Mouse (Mus musculus): ENCODE results near the gene Rcan2. TPM values are rescaled to one million over a fixed set of nuclear protein-coding genes. Genes with fewer than 3 reads are reported as not detected.
A peak's percentile ranks its signal among the peaks of the same experiment; 100 is the strongest.

Gene Rcan2
- polyA plus RNA-seq, 1 experiment = 0.67 TPM

GRCm38 (mm10) chr17:43791751-43792150 lies 9.4 kb upstream of the Rcan2 start:
- WGBS = 92% methylated on average over 3 of the region's 3 CpGs
- H3K27me3 ChIP-seq (ENCODE audit: control insufficient read depth, insufficient read depth, low read length) = no peaks in the 10 kb centered on the region
- TF ChIP-seq CTCF (IDR thresholded peaks at IDR 0.05; ENCODE audit: extremely low read depth, insufficient read length, insufficient replicate concordance, low read depth, low read length) = no peak
- no peak for TF ChIP-seq POLR2A (IDR thresholded peaks at IDR 0.05; ENCODE audit: low read depth, low read length)

GRCm38 (mm10) chr17:43794731-43795280 lies 6.3 kb upstream of the Rcan2 start:
- no peak overlapping the region for H3K4me3 ChIP-seq (ENCODE audit: low read depth, low read length)
- no peaks in the 10 kb centered on the region for H3K4me1 ChIP-seq (ENCODE audit: control insufficient read depth, insufficient read depth, insufficient read length, low read length)
- H3K27me3 ChIP-seq (ENCODE audit: control insufficient read depth, insufficient read depth, low read length) = no peaks in the 10 kb centered on the region
- no peak overlapping the region for H3K27ac ChIP-seq (ENCODE audit: insufficient read depth, low read depth, low read length)
- WGBS = 70% methylated on average over 1 of the region's 1 CpGs
- no peak for TF ChIP-seq CTCF (IDR thresholded peaks at IDR 0.05; ENCODE audit: extremely low read depth, insufficient read length, insufficient replicate concordance, low read depth, low read length)
- TF ChIP-seq POLR2A (IDR thresholded peaks at IDR 0.05; ENCODE audit: low read depth, low read length) = no peak
- no peaks in the 10 kb centered on the region for H3K36me3 ChIP-seq (ENCODE audit: control insufficient read depth, insufficient read depth, low read length)

More at GRCm38 (mm10) chr17:43791751-43792150, 9.4 kb upstream of the Rcan2 start:
- Histone ChIP-seq H3K36me3 (ENCODE audit: control insufficient read depth, insufficient read depth, low read length) (no peaks in the 10 kb centered on the region), H3K27ac (ENCODE audit: insufficient read depth, low read depth, low read length) (no peak overlapping the region), H3K4me1 (ENCODE audit: control insufficient read depth, insufficient read depth, insufficient read length, low read length) (no peaks in the 10 kb centered on the region), H3K4me3 (ENCODE audit: low read depth, low read length) (no peak overlapping the region)

GRCm38 (mm10) chr17:43801595-43802373 lies 633 bp downstream of the Rcan2 start:
- peaks cover 18% of the 10 kb centered on the region for H3K27me3 ChIP-seq (ENCODE audit: control insufficient read depth, insufficient read depth, low read length)
- no peak overlapping the region for H3K27ac ChIP-seq (ENCODE audit: insufficient read depth, low read depth, low read length)
- WGBS = 1% methylated on average over 55 of the region's 55 CpGs
- H3K4me1 ChIP-seq (ENCODE audit: control insufficient read depth, insufficient read depth, insufficient read length, low read length) = peaks cover 9% of the 10 kb centered on the region; the same call in 1 of the 2 replicates
- H3K4me3 ChIP-seq (ENCODE audit: low read depth, low read length) = peak overlapping the region; percentile 51
- TF ChIP-seq CTCF (IDR thresholded peaks at IDR 0.05; ENCODE audit: extremely low read depth, insufficient read length, insufficient replicate concordance, low read depth, low read length) (peak; percentile 7; the same call in 1 of the 2 replicates), POLR2A (IDR thresholded peaks at IDR 0.05; ENCODE audit: low read depth, low read length) (no peak)
- H3K36me3 ChIP-seq (ENCODE audit: control insufficient read depth, insufficient read depth, low read length) = no peaks in the 10 kb centered on the region

- H3K27ac ChIP-seq (ENCODE audit: insufficient read depth, low read depth, low read length) = no peak overlapping the region
- no peaks in the 10 kb centered on the region for H3K36me3 ChIP-seq (ENCODE audit: control insufficient read depth, insufficient read depth, low read length)
- TF ChIP-seq CTCF (IDR thresholded peaks at IDR 0.05; ENCODE audit: extremely low read depth, insufficient read length, insufficient replicate concordance, low read depth, low read length) (no peak), POLR2A (IDR thresholded peaks at IDR 0.05; ENCODE audit: low read depth, low read length) (no peak)
- WGBS = 28% methylated on average over 11 of the region's 11 CpGs
- H3K4me1 ChIP-seq (ENCODE audit: control insufficient read depth, insufficient read depth, insufficient read length, low read length) = peaks cover 9% of the 10 kb centered on the region; the same call in 1 of the 2 replicates
- H3K27me3 ChIP-seq (ENCODE audit: control insufficient read depth, insufficient read depth, low read length) = peaks cover 18% of the 10 kb centered on the region
- H3K4me3 ChIP-seq (ENCODE audit: low read depth, low read length) = peak overlapping the region; percentile 51; the same call in 1 of the 2 replicates
These were observed 1.3 kb downstream of the Rcan2 start for GRCm38 (mm10) chr17:43802414-43802813.

- TF ChIP-seq POLR2A (IDR thresholded peaks at IDR 0.05; ENCODE audit: low read depth, low read length) (no peak), CTCF (IDR thresholded peaks at IDR 0.05; ENCODE audit: extremely low read depth, insufficient read length, insufficient replicate concordance, low read depth, low read length) (no peak)
- Histone ChIP-seq H3K36me3 (ENCODE audit: control insufficient read depth, insufficient read depth, low read length) (no peaks in the 10 kb centered on the region), H3K27ac (ENCODE audit: insufficient read depth, low read depth, low read length) (no peak overlapping the region), H3K4me1 (ENCODE audit: control insufficient read depth, insufficient read depth, insufficient read length, low read length) (peaks cover 9% of the 10 kb centered on the region; the same call in 1 of the 2 replicates), H3K27me3 (ENCODE audit: control insufficient read depth, insufficient read depth, low read length) (peaks cover 18% of the 10 kb centered on the region), H3K4me3 (ENCODE audit: low read depth, low read length) (no peak overlapping the region)
- 61% methylated on average over 2 of the region's 2 CpGs for WGBS
These were observed 2.0 kb downstream of the Rcan2 start for GRCm38 (mm10) chr17:43803111-43803510.

GRCm38 (mm10) chr17:43803764-43804163 lies 2.6 kb downstream of the Rcan2 start:
- Histone ChIP-seq H3K4me3 (ENCODE audit: low read depth, low read length) (no peak overlapping the region), H3K4me1 (ENCODE audit: control insufficient read depth, insufficient read depth, insufficient read length, low read length) (peaks cover 9% of the 10 kb centered on the region; the same call in 1 of the 2 replicates), H3K27ac (ENCODE audit: insufficient read depth, low read depth, low read length) (no peak overlapping the region), H3K27me3 (ENCODE audit: control insufficient read depth, insufficient read depth, low read length) (peaks cover 18% of the 10 kb centered on the region), H3K36me3 (ENCODE audit: control insufficient read depth, insufficient read depth, low read length) (no peaks in the 10 kb centered on the region)
- TF ChIP-seq CTCF (IDR thresholded peaks at IDR 0.05; ENCODE audit: extremely low read depth, insufficient read length, insufficient replicate concordance, low read depth, low read length) (no peak), POLR2A (IDR thresholded peaks at IDR 0.05; ENCODE audit: low read depth, low read length) (no peak)
- WGBS = 59% methylated on average over 6 of the region's 6 CpGs

GRCm38 (mm10) chr17:43806841-43807240 lies 5.7 kb downstream of the Rcan2 start:
- Histone ChIP-seq H3K27me3 (ENCODE audit: control insufficient read depth, insufficient read depth, low read length) (peaks cover 13% of the 10 kb centered on the region), H3K4me3 (ENCODE audit: low read depth, low read length) (no peak overlapping the region), H3K36me3 (ENCODE audit: control insufficient read depth, insufficient read depth, low read length) (no peaks in the 10 kb centered on the region), H3K4me1 (ENCODE audit: control insufficient read depth, insufficient read depth, insufficient read length, low read length) (peaks cover 4% of the 10 kb centered on the region; the same call in 1 of the 2 replicates), H3K27ac (ENCODE audit: insufficient read depth, low read depth, low read length) (no peak overlapping the region)
- 61% methylated on average over 4 of the region's 4 CpGs for WGBS
- TF ChIP-seq CTCF (IDR thresholded peaks at IDR 0.05; ENCODE audit: extremely low read depth, insufficient read length, insufficient replicate concordance, low read depth, low read length) = no peak
- TF ChIP-seq POLR2A (IDR thresholded peaks at IDR 0.05; ENCODE audit: low read depth, low read length) = no peak
